Mouse (Mus musculus): ENCODE measurements at regions not wholly inside any gene's neighbourhood (a gene's known extent, or its start where the extent isn't known, plus 50 kb on each side); places are given as distances from the start of the nearest gene placed in this dataset.

GRCm38 (mm10) chr3:19897140-19897539 lies 59.7 kb upstream of the Cp start:
- TF ChIP-seq E2F4 (IDR thresholded peaks at IDR 0.05; ENCODE audit: borderline replicate concordance, low read depth, low read length), result no peak
- no peak for TF ChIP-seq GABPA (IDR thresholded peaks at IDR 0.05; ENCODE audit: low read depth, low read length)
- TF ChIP-seq POLR2AphosphoS2 (IDR thresholded peaks at IDR 0.05; ENCODE audit: low read length), result no peak
- no peak for TF ChIP-seq ETS1 (IDR thresholded peaks at IDR 0.05; ENCODE audit: low read depth, low read length)
